Mouse (Mus musculus): ENCODE measurements around the gene Dolk.

DNA sequence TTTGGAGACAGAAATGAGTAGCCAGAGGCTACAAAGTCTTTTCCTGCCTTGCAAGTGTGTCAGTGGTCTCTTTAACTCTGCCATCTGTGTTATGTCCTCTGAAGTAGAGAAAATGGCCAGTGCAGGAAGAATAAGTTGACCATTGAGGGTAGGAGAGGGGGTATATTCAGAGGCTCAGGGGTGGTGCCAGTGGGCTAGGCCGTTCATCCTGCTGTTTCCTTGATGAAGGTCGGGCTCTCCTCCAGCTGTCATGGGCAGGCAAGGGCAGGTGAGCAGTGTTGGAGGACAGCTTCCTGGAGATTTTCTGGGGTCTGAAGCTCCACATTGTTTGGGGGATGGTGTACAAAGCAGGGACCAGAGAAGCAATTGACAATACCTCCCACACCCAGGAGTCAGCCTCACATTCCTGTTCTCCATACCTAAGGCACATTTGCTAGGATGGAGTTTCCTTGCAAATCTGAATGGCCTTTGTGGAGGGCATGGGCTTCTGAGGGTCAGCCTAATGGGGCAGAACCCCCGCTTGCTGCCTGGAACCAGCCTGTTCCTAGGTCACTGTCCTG, 47.1 kb downstream of the Dolk start:
- TF ChIP-seq CTCF (IDR thresholded peaks at IDR 0.05; ENCODE audit: low read depth) = no peak
- TF ChIP-seq EP300 (optimal IDR thresholded peaks at IDR 0.05) = no peak
